Mouse (Mus musculus): ENCODE data around the gene Cldn7. TPM values are rescaled to one million over a fixed set of nuclear protein-coding genes. Genes with fewer than 3 reads are reported as not detected.
"Not testable (repeated sequence)": the region's sequence is repeated elsewhere in the genome, so short reads cannot be mapped to it uniquely, and the experiment has no call there.

Gene Cldn7
- total RNA-seq (2017) = not detected in 3 replicates

- ATAC-seq (replicated peaks; ENCODE audit: insufficient number of reproducible peaks, low FRiP score, low TSS enrichment, poor library complexity, severe bottlenecking) = no peak
Observed at GRCm38 (mm10) chr11:69964650-69965270, at the start of gene Cldn7. Cldn7 (plus strand) TSS chr11:69964779.

- no peak for ATAC-seq (replicated peaks; ENCODE audit: insufficient number of reproducible peaks, low FRiP score, low TSS enrichment, poor library complexity, severe bottlenecking)
Observed at GRCm38 (mm10) chr11:69914917-69915430, 49.6 kb upstream of the Cldn7 start.

GRCm38 (mm10) chr11:69915667-69916627 is 48.6 kb upstream of the Cldn7 start:
- no peak for ATAC-seq (replicated peaks; ENCODE audit: insufficient number of reproducible peaks, low FRiP score, low TSS enrichment, poor library complexity, severe bottlenecking)

- ATAC-seq (replicated peaks; ENCODE audit: insufficient number of reproducible peaks, low FRiP score, low TSS enrichment, poor library complexity, severe bottlenecking) = not testable (repeated sequence)
Observed at GRCm38 (mm10) chr11:69916652-69917378, 47.8 kb upstream of the Cldn7 start.

- no peak for ATAC-seq (replicated peaks; ENCODE audit: insufficient number of reproducible peaks, low FRiP score, low TSS enrichment, poor library complexity, severe bottlenecking)
Observed at GRCm38 (mm10) chr11:69917379-69917948, 47.1 kb upstream of the Cldn7 start.

- ATAC-seq (replicated peaks; ENCODE audit: insufficient number of reproducible peaks, low FRiP score, low TSS enrichment, poor library complexity, severe bottlenecking) = no peak
Observed at GRCm38 (mm10) chr11:69918118-69918517, 46.5 kb upstream of the Cldn7 start.

- no peak for ATAC-seq (replicated peaks; ENCODE audit: insufficient number of reproducible peaks, low FRiP score, low TSS enrichment, poor library complexity, severe bottlenecking)
Observed at GRCm38 (mm10) chr11:69919053-69919452, 45.5 kb upstream of the Cldn7 start.

GRCm38 (mm10) chr11:69919661-69920265 is 44.8 kb upstream of the Cldn7 start:
- ATAC-seq (replicated peaks; ENCODE audit: insufficient number of reproducible peaks, low FRiP score, low TSS enrichment, poor library complexity, severe bottlenecking) = peak; percentile 37

- ATAC-seq (replicated peaks; ENCODE audit: insufficient number of reproducible peaks, low FRiP score, low TSS enrichment, poor library complexity, severe bottlenecking) = no peak
Observed at GRCm38 (mm10) chr11:69920266-69921031, 44.1 kb upstream of the Cldn7 start.

- ATAC-seq (replicated peaks; ENCODE audit: insufficient number of reproducible peaks, low FRiP score, low TSS enrichment, poor library complexity, severe bottlenecking) = peak; percentile 85
Observed at GRCm38 (mm10) chr11:69921114-69922011, 43.2 kb upstream of the Cldn7 start, which contains the start of gene Eif5a. Eif5a (minus strand) TSS chr11:69921958.

GRCm38 (mm10) chr11:69922012-69922756 is 42.4 kb upstream of the Cldn7 start:
- ATAC-seq (replicated peaks; ENCODE audit: insufficient number of reproducible peaks, low FRiP score, low TSS enrichment, poor library complexity, severe bottlenecking) = no peak

GRCm38 (mm10) chr11:69922796-69923195 is 41.8 kb upstream of the Cldn7 start:
- ATAC-seq (replicated peaks; ENCODE audit: insufficient number of reproducible peaks, low FRiP score, low TSS enrichment, poor library complexity, severe bottlenecking) = no peak

GRCm38 (mm10) chr11:69927501-69927900 is 37.1 kb upstream of the Cldn7 start:
- ATAC-seq (replicated peaks; ENCODE audit: insufficient number of reproducible peaks, low FRiP score, low TSS enrichment, poor library complexity, severe bottlenecking) = no peak

GRCm38 (mm10) chr11:69929712-69930111 is 34.9 kb upstream of the Cldn7 start:
- ATAC-seq (replicated peaks; ENCODE audit: insufficient number of reproducible peaks, low FRiP score, low TSS enrichment, poor library complexity, severe bottlenecking) = no peak

- not testable (repeated sequence) for ATAC-seq (replicated peaks; ENCODE audit: insufficient number of reproducible peaks, low FRiP score, low TSS enrichment, poor library complexity, severe bottlenecking)
Observed at GRCm38 (mm10) chr11:69930176-69930575, 34.4 kb upstream of the Cldn7 start.

- peak; percentile 93 for ATAC-seq (replicated peaks; ENCODE audit: insufficient number of reproducible peaks, low FRiP score, low TSS enrichment, poor library complexity, severe bottlenecking)
Observed at GRCm38 (mm10) chr11:69930967-69931537, 33.5 kb upstream of the Cldn7 start.
